Mouse (Mus musculus) liver, embryonic 12.5 days (tissue): Measurements from ENCODE around the gene Doxl2. TPM values are rescaled to one million over a fixed set of nuclear protein-coding genes. Genes with fewer than 3 reads are reported as not detected.

Experiments
- polyA plus RNA-seq: library from polyadenylated mRNA; unstranded; fragments of >200 nt; fragmentation: Nextera tagmentation; extraction: Ambion mirVana; gene quantifications from 2 replicates; pipeline ENCODE4 v1.2.1, GENCODE M21; 2016

Doxl2 gene
- polyA plus RNA-seq, 1 experiment from 2014 or later = not detected

Other genes starting within 250 kb of the Doxl2 start
- 10.9 and 11.9 TPM in 2 replicates for gene Gimap1, start 235.9 kb upstream of the Doxl2 start, polyA plus RNA-seq
- 3.0 and 3.7 TPM in 2 replicates for gene Gimap5, start 228.8 kb upstream of the Doxl2 start, polyA plus RNA-seq
- not detected in 2 replicates for gene Gimap3, start 204.1 kb upstream of the Doxl2 start, polyA plus RNA-seq
- 48.3 and 53.2 TPM in 2 replicates for gene Tmem176a, start 134.0 kb upstream of the Doxl2 start, polyA plus RNA-seq
- 92.9 and 93.2 TPM in 2 replicates for gene Tmem176b, start 133.5 kb upstream of the Doxl2 start, polyA plus RNA-seq
- not detected in 2 replicates for gene Aoc1, start 102.1 kb upstream of the Doxl2 start, polyA plus RNA-seq
- gene 1600015I10Rik, start 45.1 kb upstream of the Doxl2 start, polyA plus RNA-seq = not detected in 2 replicates
- gene Svs1, start 11.9 kb downstream of the Doxl2 start, polyA plus RNA-seq = not detected in 2 replicates
- gene Gpnmb, start 61.6 kb downstream of the Doxl2 start, polyA plus RNA-seq = 0.17 and 0.36 TPM in 2 replicates
- gene Malsu1, start 98.8 kb downstream of the Doxl2 start, polyA plus RNA-seq = 47.9 and 52.9 TPM in 2 replicates
- 32.0 and 33.7 TPM in 2 replicates for gene Igf2bp3, start 240.0 kb downstream of the Doxl2 start, polyA plus RNA-seq